Mouse (Mus musculus) olfactory bulb, adult 2 months (tissue): ENCODE measurements around the gene Erich4. TPM values are rescaled to one million over a fixed set of nuclear protein-coding genes. Genes with fewer than 3 reads are reported as not detected.
"Not testable (repeated sequence)": the region's sequence is repeated elsewhere in the genome, so short reads cannot be mapped to it uniquely, and the experiment has no call there.

Experiments
- H3K27ac ChIP-seq: fragments of 200-500 bp; 2 replicates; pipeline ENCODE4 v1.5.1; 2012; ENCODE audit warnings: low read depth, low read length; ENCODE audit not compliant: insufficient read depth
- H3K4me1 ChIP-seq: fragments of 200-500 bp; 2 replicates; pipeline ENCODE4 v1.6.1; 2012; ENCODE audit warnings: low read length; ENCODE audit not compliant: control insufficient read depth, insufficient read depth
- H3K4me3 ChIP-seq: fragments of 200-500 bp; 2 replicates; pipeline ENCODE4 v1.5.1; 2012; ENCODE audit warnings: mild to moderate bottlenecking, low read depth, low read length, moderate library complexity; ENCODE audit not compliant: insufficient read depth
- CTCF ChIP-seq: fragments of 200-500 bp; IDR thresholded peaks from 2 replicates; pipeline ENCODE4 v1.5.1; 2012; ENCODE audit warnings: low read depth, mild to moderate bottlenecking, low read length, moderate library complexity; ENCODE audit not compliant: insufficient read depth
- POLR2A ChIP-seq: fragments of 200-500 bp; IDR thresholded peaks from 2 replicates; pipeline ENCODE4 v1.6.1; 2012; ENCODE audit warnings: mild to moderate bottlenecking, low read depth, low read length, moderate library complexity; ENCODE audit not compliant: insufficient read depth
- WGBS: fragments of 180-500 bp; shearing (Covaris S2); methylation state at CpG from one replicate; pipeline ENCODE4 v1.1.7; 2018; 5-methylcytosine and 5-hydroxymethylcytosine counted together
- polyA plus RNA-seq: library from polyadenylated mRNA; stranded (reverse); fragments of >200 nt; gene quantifications from 2 replicates; pipeline ENCODE4 v1.2.4, GENCODE M21; 2012; ENCODE audit warnings: low replicate concordance; ENCODE audit not compliant: missing spikeins, insufficient read depth, insufficient read length

Gene Erich4
- polyA plus RNA-seq, 1 experiment, result not detected

DNA sequence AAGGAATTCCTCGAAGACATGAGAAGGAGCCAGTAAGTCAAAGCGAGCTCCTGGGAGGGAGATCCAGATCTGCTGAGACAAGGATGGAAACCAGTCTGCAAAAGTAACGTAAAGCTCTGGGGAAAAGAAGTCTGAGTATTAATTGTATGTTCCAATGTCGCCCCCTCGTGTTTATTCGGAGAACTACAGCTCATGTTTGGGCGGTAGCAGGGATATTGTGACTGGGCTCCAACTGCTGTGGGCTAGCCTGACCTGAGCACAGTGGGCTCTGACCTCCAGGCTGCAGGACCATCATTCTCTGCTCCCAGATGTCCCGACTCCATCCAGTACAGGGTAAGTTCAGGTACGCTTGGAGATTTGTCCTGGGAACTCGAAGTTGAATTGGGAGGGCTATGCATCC is 16.0 kb downstream of the Erich4 start:
- H3K27ac ChIP-seq, result no peak overlapping the region
- no peaks in the 10 kb centered on the region for H3K4me1 ChIP-seq
- H3K4me3 ChIP-seq, result no peak overlapping the region
- 16% methylated on average over 10 of the region's 10 CpGs for WGBS
- TF ChIP-seq CTCF (no peak), POLR2A (no peak)

- Histone ChIP-seq H3K4me3 (no peak overlapping the region), H3K27ac (no peak overlapping the region), H3K4me1 (no peaks in the 10 kb centered on the region)
- 73% methylated on average over 3 of the region's 3 CpGs for WGBS
- TF ChIP-seq POLR2A (no peak), CTCF (no peak)
These were observed 21.8 kb downstream of the Erich4 start for GRCm38 (mm10) chr7:25593859-25594258.

DNA sequence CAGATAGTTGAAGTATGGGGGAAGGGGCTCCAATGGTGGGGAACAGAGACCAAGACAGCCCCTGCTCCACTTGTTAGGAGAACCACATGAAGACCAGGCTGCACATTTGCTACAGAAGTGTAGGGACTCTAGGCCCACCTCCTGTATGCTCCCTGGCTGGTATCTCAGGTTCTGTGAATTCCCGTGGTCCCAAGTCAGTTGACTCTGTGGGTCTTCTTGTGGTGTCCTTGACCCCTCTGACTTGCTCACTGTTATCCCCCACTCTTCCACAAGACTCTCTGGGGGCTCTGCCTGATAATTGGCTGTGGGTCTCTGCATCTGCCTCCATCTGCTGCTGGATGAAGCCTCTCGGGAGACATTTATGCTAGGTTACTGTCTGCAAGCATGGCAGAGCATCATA is 24.5 kb downstream of the Erich4 start:
- Histone ChIP-seq H3K4me3 (no peak overlapping the region), H3K27ac (no peak overlapping the region), H3K4me1 (no peaks in the 10 kb centered on the region)
- no peak for TF ChIP-seq POLR2A
- TF ChIP-seq CTCF, result no peak
- 94% methylated on average over 2 of the region's 2 CpGs for WGBS

- Histone ChIP-seq H3K4me3 (no peak overlapping the region), H3K27ac (no peak overlapping the region), H3K4me1 (no peaks in the 10 kb centered on the region)
- TF ChIP-seq CTCF, result no peak
- 82% methylated on average over 9 of the region's 9 CpGs for WGBS
These were observed 30.1 kb downstream of the Erich4 start for GRCm38 (mm10) chr7:25585351-25586204.

- no peaks in the 10 kb centered on the region for H3K4me1 ChIP-seq
- TF ChIP-seq POLR2A, result no peak
- no peak for TF ChIP-seq CTCF
- 89% methylated on average over 5 of the region's 5 CpGs for WGBS
- H3K4me3 ChIP-seq, result no peak overlapping the region
- no peak overlapping the region for H3K27ac ChIP-seq
These were observed 31.0 kb downstream of the Erich4 start for GRCm38 (mm10) chr7:25584651-25585050.

GRCm38 (mm10) chr7:25582301-25582810 is 33.3 kb downstream of the Erich4 start:
- 86% methylated on average over 15 of the region's 15 CpGs for WGBS
- H3K4me1 ChIP-seq, result no peaks in the 10 kb centered on the region
- no peak overlapping the region for H3K4me3 ChIP-seq
- TF ChIP-seq POLR2A (no peak), CTCF (no peak)
- no peak overlapping the region for H3K27ac ChIP-seq

GRCm38 (mm10) chr7:25579441-25579840 is 36.3 kb downstream of the Erich4 start:
- H3K27ac ChIP-seq, result no peak overlapping the region
- no peak overlapping the region for H3K4me3 ChIP-seq
- TF ChIP-seq CTCF (no peak), POLR2A (no peak)
- H3K4me1 ChIP-seq, result no peaks in the 10 kb centered on the region
- 89% methylated on average over 10 of the region's 10 CpGs for WGBS

DNA sequence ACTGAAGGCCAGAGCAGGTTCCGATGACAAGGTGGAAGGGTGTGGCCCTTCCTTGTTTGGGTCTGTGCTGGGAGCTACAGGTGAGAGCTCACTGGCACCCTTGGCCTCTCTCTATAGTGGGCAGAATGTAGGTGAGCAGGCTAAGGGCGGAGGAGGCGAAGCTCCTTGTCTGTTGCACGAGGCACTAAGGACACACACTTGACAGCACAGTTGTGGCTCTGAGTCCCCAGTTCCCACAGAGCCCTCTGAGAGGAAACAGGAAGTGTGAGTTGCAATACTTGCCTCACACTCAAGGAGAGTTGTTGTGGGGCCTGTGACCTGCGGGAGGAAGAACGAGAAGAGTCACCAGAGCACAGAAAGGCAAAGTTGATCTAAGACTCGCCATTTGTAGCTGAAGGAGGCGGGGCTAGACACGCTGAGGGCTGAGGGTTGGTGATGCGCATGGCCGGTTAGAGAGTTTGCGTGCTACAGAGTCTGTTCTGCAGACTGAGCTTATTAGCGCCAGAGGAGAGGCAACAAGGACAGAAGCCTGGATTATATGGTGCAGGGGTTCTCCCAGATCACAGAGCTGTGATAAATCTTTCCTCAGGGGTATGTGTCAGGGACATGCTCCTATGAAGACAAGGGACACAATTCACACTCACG is 38.8 kb downstream of the Erich4 start:
- WGBS, result 76% methylated on average over 13 of the region's 14 CpGs

DNA sequence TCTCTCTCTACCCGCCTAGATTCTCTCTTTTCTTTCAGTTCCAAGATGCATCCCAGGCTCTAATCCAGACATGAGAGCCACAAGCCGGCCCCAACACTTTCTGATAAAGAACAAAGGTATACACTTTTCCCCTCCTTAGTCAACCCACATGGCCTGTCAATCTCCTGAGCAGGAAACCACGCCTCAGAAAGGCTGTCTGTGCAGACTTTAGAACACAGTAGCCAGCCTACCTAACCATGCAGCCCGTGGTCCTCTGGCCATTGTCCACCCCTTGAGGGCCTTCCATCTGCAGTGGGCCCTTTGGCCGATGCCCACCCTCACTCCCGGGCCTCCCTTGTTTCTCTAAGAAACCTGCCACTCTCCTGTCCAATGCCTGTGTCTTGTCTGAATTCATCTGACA is 39.4 kb downstream of the Erich4 start:
- not testable (repeated sequence) for H3K27ac ChIP-seq, H3K4me3 ChIP-seq, H3K4me1 ChIP-seq
- WGBS, result 44% methylated on average over 6 of the region's 6 CpGs

More for the DNA sequence above, 38.8 kb downstream of the Erich4 start:
- H3K27ac ChIP-seq, H3K4me1 ChIP-seq, H3K4me3 ChIP-seq: not testable (repeated sequence)
